Mouse (Mus musculus): ENCODE data around the gene Lipt2. TPM values are rescaled to one million over a fixed set of nuclear protein-coding genes. Genes with fewer than 3 reads are reported as not detected.
A peak's percentile ranks its signal among the peaks of the same experiment; 100 is the strongest.

Lipt2 gene
- 3.8 and 6.2 TPM in 2 replicates for total RNA-seq (2012; rRNA removed)

- no peaks in the 10 kb centered on the region for H3K36me3 ChIP-seq (ENCODE audit: control insufficient read depth, insufficient read depth, low read length, poor library complexity, severe bottlenecking)
- H3K9me3 ChIP-seq (ENCODE audit: control insufficient read depth, insufficient read depth, low read depth, low read length) = no peaks in the 10 kb centered on the region
- H3K4me1 ChIP-seq (ENCODE audit: control insufficient read depth in 2 of 2, insufficient read depth in 2 of 2, low read length in 2 of 2, poor library complexity in 1 of 2) = no peaks in the 10 kb centered on the region; a peak in 1 of 4 replicates
- H3K9ac ChIP-seq (ENCODE audit: insufficient read depth, low read depth, low read length, poor library complexity, severe bottlenecking) = peak within 1 kb of the TSS; percentile 95
- DNase-seq (ENCODE audit: low read depth, low spot score) = peak; percentile 72
- TF ChIP-seq ZNF384 (IDR thresholded peaks at IDR 0.05; ENCODE audit: low read depth, low read length) (no peak), MAFK (IDR thresholded peaks at IDR 0.05; ENCODE audit: insufficient read depth, low read depth, low read length) (no peak), HCFC1 (IDR thresholded peaks at IDR 0.05; ENCODE audit: borderline replicate concordance, insufficient read depth, low read length) (peak; percentile 11; the same call in 1 of the 2 replicates), CHD2 (IDR thresholded peaks at IDR 0.05; ENCODE audit: low read depth, low read length) (no peak), ZC3H11A (IDR thresholded peaks at IDR 0.05; ENCODE audit: borderline replicate concordance, low read depth, low read length) (no peak)
- in situ Hi-C loops (cut with MboI; ENCODE audit: low sequenced_read_pairs in 2 of 2, unreplicated experiment in 2 of 2) = no loop called here
- H3K4me3 ChIP-seq (ENCODE audit: insufficient read depth in 1 of 2, low read depth in 1 of 2, low read length in 2 of 2, poor library complexity in 1 of 2, severe bottlenecking in 1 of 2) = peak within 1 kb of the TSS; percentile 86 to 91
- peak within 1 kb of the TSS; percentile 76; the same call in 1 of the 2 replicates for H3K27ac ChIP-seq (ENCODE audit: insufficient read depth, low read depth, low read length, poor library complexity, severe bottlenecking)
These were observed at the start of gene Lipt2 for GRCm38 (mm10) chr7:100159105-100159841. Gene Lipt2 (plus strand): TSS chr7:100159277.

- DNase-seq (ENCODE audit: low read depth, low spot score) = no peak
- Histone ChIP-seq H3K4me1 (ENCODE audit: control insufficient read depth in 2 of 2, insufficient read depth in 2 of 2, low read length in 2 of 2, poor library complexity in 1 of 2) (no peaks in the 10 kb centered on the region), H3K9ac (ENCODE audit: insufficient read depth, low read depth, low read length, poor library complexity, severe bottlenecking) (no peak overlapping the region), H3K4me3 (ENCODE audit: insufficient read depth in 1 of 2, low read depth in 1 of 2, low read length in 2 of 2, poor library complexity in 1 of 2, severe bottlenecking in 1 of 2) (no peak overlapping the region), H3K36me3 (ENCODE audit: control insufficient read depth, insufficient read depth, low read length, poor library complexity, severe bottlenecking) (peaks cover 19% of the 10 kb centered on the region), H3K9me3 (ENCODE audit: control insufficient read depth, insufficient read depth, low read depth, low read length) (no peaks in the 10 kb centered on the region), H3K27ac (ENCODE audit: insufficient read depth, low read depth, low read length, poor library complexity, severe bottlenecking) (no peak overlapping the region)
- in situ Hi-C loops (cut with MboI; ENCODE audit: low sequenced_read_pairs in 2 of 2, unreplicated experiment in 2 of 2) = no loop called here
- TF ChIP-seq ZNF384 (IDR thresholded peaks at IDR 0.05; ENCODE audit: low read depth, low read length) (no peak), ZC3H11A (IDR thresholded peaks at IDR 0.05; ENCODE audit: borderline replicate concordance, low read depth, low read length) (no peak), HCFC1 (IDR thresholded peaks at IDR 0.05; ENCODE audit: borderline replicate concordance, insufficient read depth, low read length) (no peak), CHD2 (IDR thresholded peaks at IDR 0.05; ENCODE audit: low read depth, low read length) (no peak), MAFK (IDR thresholded peaks at IDR 0.05; ENCODE audit: insufficient read depth, low read depth, low read length) (no peak)
These were observed 47.6 kb upstream of the Lipt2 start for GRCm38 (mm10) chr7:100111506-100111905.

GRCm38 (mm10) chr7:100113821-100114220 lies 45.3 kb upstream of the Lipt2 start:
- Histone ChIP-seq H3K4me1 (ENCODE audit: control insufficient read depth in 2 of 2, insufficient read depth in 2 of 2, low read length in 2 of 2, poor library complexity in 1 of 2) (peaks cover 2% of the 10 kb centered on the region in 2 experiments; a peak in 2 of 4 replicates), H3K27ac (ENCODE audit: insufficient read depth, low read depth, low read length, poor library complexity, severe bottlenecking) (no peak overlapping the region), H3K36me3 (ENCODE audit: control insufficient read depth, insufficient read depth, low read length, poor library complexity, severe bottlenecking) (peaks cover 16% of the 10 kb centered on the region; the same call in 1 of the 2 replicates), H3K4me3 (ENCODE audit: insufficient read depth in 1 of 2, low read depth in 1 of 2, low read length in 2 of 2, poor library complexity in 1 of 2, severe bottlenecking in 1 of 2) (no peak overlapping the region), H3K9me3 (ENCODE audit: control insufficient read depth, insufficient read depth, low read depth, low read length) (no peaks in the 10 kb centered on the region), H3K9ac (ENCODE audit: insufficient read depth, low read depth, low read length, poor library complexity, severe bottlenecking) (no peak overlapping the region)
- no peak for DNase-seq (ENCODE audit: low read depth, low spot score)
- in situ Hi-C loops (cut with MboI; ENCODE audit: low sequenced_read_pairs in 2 of 2, unreplicated experiment in 2 of 2) = no loop called here
- TF ChIP-seq HCFC1 (IDR thresholded peaks at IDR 0.05; ENCODE audit: borderline replicate concordance, insufficient read depth, low read length) = no peak
- TF ChIP-seq CHD2 (IDR thresholded peaks at IDR 0.05; ENCODE audit: low read depth, low read length) = no peak
- no peak for TF ChIP-seq ZC3H11A (IDR thresholded peaks at IDR 0.05; ENCODE audit: borderline replicate concordance, low read depth, low read length)
- TF ChIP-seq ZNF384 (IDR thresholded peaks at IDR 0.05; ENCODE audit: low read depth, low read length) = no peak
- no peak for TF ChIP-seq MAFK (IDR thresholded peaks at IDR 0.05; ENCODE audit: insufficient read depth, low read depth, low read length)

- no peak overlapping the region for H3K9ac ChIP-seq (ENCODE audit: insufficient read depth, low read depth, low read length, poor library complexity, severe bottlenecking)
- TF ChIP-seq MAFK (IDR thresholded peaks at IDR 0.05; ENCODE audit: insufficient read depth, low read depth, low read length) = no peak
- no peak for TF ChIP-seq ZC3H11A (IDR thresholded peaks at IDR 0.05; ENCODE audit: borderline replicate concordance, low read depth, low read length)
- no peak for TF ChIP-seq ZNF384 (IDR thresholded peaks at IDR 0.05; ENCODE audit: low read depth, low read length)
- TF ChIP-seq HCFC1 (IDR thresholded peaks at IDR 0.05; ENCODE audit: borderline replicate concordance, insufficient read depth, low read length) = no peak
- TF ChIP-seq CHD2 (IDR thresholded peaks at IDR 0.05; ENCODE audit: low read depth, low read length) = no peak
- in situ Hi-C loops (cut with MboI; ENCODE audit: low sequenced_read_pairs in 2 of 2, unreplicated experiment in 2 of 2) = no loop called here
- no peaks in the 10 kb centered on the region for H3K9me3 ChIP-seq (ENCODE audit: control insufficient read depth, insufficient read depth, low read depth, low read length)
- no peak for DNase-seq (ENCODE audit: low read depth, low spot score)
- peaks cover 14% of the 10 kb centered on the region; the same call in 1 of the 2 replicates for H3K36me3 ChIP-seq (ENCODE audit: control insufficient read depth, insufficient read depth, low read length, poor library complexity, severe bottlenecking)
- H3K4me1 ChIP-seq (ENCODE audit: control insufficient read depth in 2 of 2, insufficient read depth in 2 of 2, low read length in 2 of 2, poor library complexity in 1 of 2) = peaks cover 2 to 5% of the 10 kb centered on the region in 2 experiments; a peak in 2 of 4 replicates
- no peak overlapping the region for H3K27ac ChIP-seq (ENCODE audit: insufficient read depth, low read depth, low read length, poor library complexity, severe bottlenecking)
- H3K4me3 ChIP-seq (ENCODE audit: insufficient read depth in 1 of 2, low read depth in 1 of 2, low read length in 2 of 2, poor library complexity in 1 of 2, severe bottlenecking in 1 of 2) = no peak overlapping the region
These were observed 44.8 kb upstream of the Lipt2 start for GRCm38 (mm10) chr7:100114279-100114678.

Data from ES-E14 (cell line).